Mouse (Mus musculus) kidney, embryonic 14.5 days (tissue): ENCODE measurements around the gene Ptpn3. TPM values are rescaled to one million over a fixed set of nuclear protein-coding genes. Genes with fewer than 3 reads are reported as not detected.

Experiments used
- ATAC-seq: fragments of 200-750 bp; cut with Nextera tagmentation; 2 replicates; pipeline ENCODE4 v1.8.0; 2017; ENCODE audit warnings: moderate number of reproducible peaks, mild to moderate bottlenecking, moderate TSS enrichment, moderate library complexity; ENCODE audit not compliant: low FRiP score, low TSS enrichment
- H3K27ac ChIP-seq: fragments of 300-500 bp; sonication (generic); 2 replicates; pipeline ENCODE4 v1.5.1; 2014; ENCODE audit warnings: low read depth, mild to moderate bottlenecking, low read length, moderate library complexity, mixed read lengths
- H3K27me3 ChIP-seq: fragments of 300-500 bp; sonication (generic); 2 replicates; pipeline ENCODE4 v1.6.1; 2014; ENCODE audit warnings: mild to moderate bottlenecking, low read length; ENCODE audit not compliant: control insufficient read depth, insufficient read depth
- H3K36me3 ChIP-seq: fragments of 300-500 bp; sonication (generic); 2 replicates; pipeline ENCODE4 v1.6.1; 2014; ENCODE audit warnings: low read length, mixed read lengths; ENCODE audit not compliant: control insufficient read depth, insufficient read depth
- H3K4me1 ChIP-seq: fragments of 300-500 bp; sonication (generic); 2 replicates; pipeline ENCODE4 v1.6.1; 2014; ENCODE audit warnings: low read length, mixed read lengths; ENCODE audit not compliant: control insufficient read depth, insufficient read depth
- H3K4me2 ChIP-seq: fragments of 300-500 bp; sonication (generic); replicated peaks from 2 replicates; pipeline ENCODE4 v1.6.1; 2014; ENCODE audit warnings: low read depth, mild to moderate bottlenecking, low read length
- H3K4me3 ChIP-seq: fragments of 300-500 bp; sonication (generic); 2 replicates; pipeline ENCODE4 v1.5.1; 2014; ENCODE audit warnings: mild to moderate bottlenecking, low read length
- H3K9ac ChIP-seq: fragments of 300-500 bp; sonication (generic); 2 replicates; pipeline ENCODE4 v1.6.1; 2014; ENCODE audit warnings: low read depth, mild to moderate bottlenecking, low read length, moderate library complexity
- H3K9me3 ChIP-seq: fragments of 300-500 bp; sonication (generic); 2 replicates; pipeline ENCODE4 v1.6.1; 2016; ENCODE audit warnings: low read length; ENCODE audit not compliant: control insufficient read depth
- WGBS: fragments of 180-500 bp; shearing (Covaris S2); extraction: QIAGEN DNeasy Blood & Tissue Kit; methylation state at CpG from one replicate; pipeline ENCODE4 v1.1.7; 2014; 5-methylcytosine and 5-hydroxymethylcytosine counted together
- polyA plus RNA-seq: library from polyadenylated mRNA; unstranded; fragments of >200 nt; fragmentation: Nextera tagmentation; extraction: Ambion mirVana; gene quantifications from 2 replicates; pipeline ENCODE4 v1.2.1, GENCODE M21; 2014

The Ptpn3 gene
- polyA plus RNA-seq, 1 experiment from 2014 or later: 17.0 TPM

GRCm38 (mm10) chr4:57231323-57231722, 70.3 kb downstream of the Ptpn3 start:
- H3K9me3 ChIP-seq: no peaks in the 10 kb centered on the region
- 81% methylated on average over 9 of the region's 9 CpGs for WGBS
- no peaks in the 10 kb centered on the region for H3K4me1 ChIP-seq
- no peak overlapping the region for H3K27ac ChIP-seq
- H3K9ac ChIP-seq: no peak overlapping the region
- H3K36me3 ChIP-seq: peaks cover 4% of the 10 kb centered on the region; the same call in 1 of the 2 replicates
- no peak for ATAC-seq
- no peak overlapping the region for H3K4me2 ChIP-seq
- no peak overlapping the region for H3K4me3 ChIP-seq
- no peaks in the 10 kb centered on the region for H3K27me3 ChIP-seq

DNA sequence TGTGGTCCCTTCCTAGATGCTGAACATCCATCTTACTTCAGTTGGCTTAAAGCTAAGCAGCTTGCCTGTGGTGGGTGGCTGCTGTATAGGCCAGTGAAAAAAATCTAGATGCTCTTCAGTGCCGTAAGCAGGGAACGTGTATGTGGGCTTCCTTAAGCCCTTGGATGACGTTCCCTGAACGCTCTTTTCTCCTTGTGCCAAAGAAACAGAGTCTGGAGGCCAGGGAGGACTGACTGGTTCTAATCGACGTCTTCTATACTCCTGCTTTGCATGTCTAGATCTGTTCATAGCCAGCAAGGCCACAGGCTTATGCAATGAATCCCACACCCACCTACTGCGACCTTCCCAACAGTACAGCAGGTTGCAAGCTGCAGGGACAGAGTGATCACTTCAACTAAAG, 71.3 kb downstream of the Ptpn3 start:
- 88% methylated on average over 7 of the region's 7 CpGs for WGBS
- no peak overlapping the region for H3K27ac ChIP-seq
- H3K9me3 ChIP-seq: no peaks in the 10 kb centered on the region
- H3K9ac ChIP-seq: no peak overlapping the region
- H3K4me3 ChIP-seq: no peak overlapping the region
- no peak for ATAC-seq
- H3K4me1 ChIP-seq: no peaks in the 10 kb centered on the region
- peaks cover 4% of the 10 kb centered on the region; the same call in 1 of the 2 replicates for H3K36me3 ChIP-seq
- H3K4me2 ChIP-seq: no peak overlapping the region
- no peaks in the 10 kb centered on the region for H3K27me3 ChIP-seq

DNA sequence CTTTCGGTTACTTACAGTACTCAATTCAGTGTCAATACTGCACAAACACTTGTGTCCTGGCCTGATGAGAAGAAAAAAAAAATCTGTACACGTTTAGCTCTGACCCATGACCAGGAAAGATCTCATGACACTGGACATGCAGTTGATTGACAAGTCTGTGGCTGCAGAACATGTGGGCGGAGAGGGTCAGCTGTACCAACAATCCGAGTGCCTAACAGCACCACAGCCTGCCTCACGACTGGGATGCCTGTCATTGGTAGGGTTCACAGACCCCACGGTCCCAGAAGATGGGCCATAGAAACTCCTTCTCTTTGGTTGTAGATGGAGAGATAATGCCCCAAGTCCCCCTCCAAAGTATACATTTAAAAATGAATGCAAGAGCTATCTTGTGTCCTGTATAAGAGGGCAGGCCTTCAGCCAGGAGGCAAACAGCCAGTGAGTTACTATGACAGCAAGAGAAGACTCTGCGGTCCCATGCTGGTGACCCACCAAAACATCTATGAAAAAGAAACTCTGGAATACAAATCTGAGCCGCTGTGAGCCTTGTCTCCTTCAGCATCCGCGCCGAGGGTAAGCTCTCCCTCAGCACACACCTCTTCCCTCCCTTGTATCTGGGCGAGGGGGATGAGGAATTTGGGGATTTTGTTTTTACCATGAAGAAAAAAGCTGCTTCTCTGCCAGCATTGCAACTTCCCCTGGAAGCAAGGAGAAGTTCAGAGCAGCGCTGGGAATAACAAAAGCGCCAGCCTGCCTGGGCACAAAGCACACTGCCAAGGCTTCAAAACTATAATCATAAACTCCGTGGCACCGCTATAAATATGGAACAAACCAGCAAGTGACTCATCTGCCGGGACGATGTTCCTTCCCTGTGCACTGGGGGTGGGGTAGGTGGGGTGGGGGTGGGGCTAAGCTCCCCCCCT, 72.8 kb downstream of the Ptpn3 start:
- ATAC-seq: no peak

GRCm38 (mm10) chr4:57224776-57225175, 76.9 kb downstream of the Ptpn3 start:
- no peaks in the 10 kb centered on the region for H3K4me1 ChIP-seq
- no peak overlapping the region for H3K4me3 ChIP-seq
- no peak overlapping the region for H3K9ac ChIP-seq
- 95% methylated on average over 2 of the region's 2 CpGs for WGBS
- no peaks in the 10 kb centered on the region for H3K27me3 ChIP-seq
- H3K36me3 ChIP-seq: peaks cover 7% of the 10 kb centered on the region; the same call in 1 of the 2 replicates
- no peak overlapping the region for H3K27ac ChIP-seq
- H3K4me2 ChIP-seq: no peak overlapping the region
- ATAC-seq: no peak
- H3K9me3 ChIP-seq: no peaks in the 10 kb centered on the region

More for the DNA sequence above, 72.8 kb downstream of the Ptpn3 start:
- no peak overlapping the region for H3K9ac ChIP-seq
- H3K27me3 ChIP-seq: no peaks in the 10 kb centered on the region
- H3K4me2 ChIP-seq: no peak overlapping the region
- 76% methylated on average over 18 of the region's 18 CpGs for WGBS
- no peaks in the 10 kb centered on the region for H3K4me1 ChIP-seq
- no peak overlapping the region for H3K27ac ChIP-seq
- no peak overlapping the region for H3K4me3 ChIP-seq
- peaks cover 7% of the 10 kb centered on the region; the same call in 1 of the 2 replicates for H3K36me3 ChIP-seq
- no peaks in the 10 kb centered on the region for H3K9me3 ChIP-seq

GRCm38 (mm10) chr4:57217746-57218145, 83.9 kb downstream of the Ptpn3 start:
- Histone ChIP-seq H3K4me3 (no peak overlapping the region), H3K9me3 (no peaks in the 10 kb centered on the region), H3K4me2 (no peak overlapping the region), H3K4me1 (no peaks in the 10 kb centered on the region), H3K9ac (no peak overlapping the region), H3K27me3 (no peaks in the 10 kb centered on the region), H3K27ac (no peak overlapping the region), H3K36me3 (peaks cover 7% of the 10 kb centered on the region; the same call in 1 of the 2 replicates)
- 87% methylated on average over 9 of the region's 9 CpGs for WGBS
- no peak for ATAC-seq

DNA sequence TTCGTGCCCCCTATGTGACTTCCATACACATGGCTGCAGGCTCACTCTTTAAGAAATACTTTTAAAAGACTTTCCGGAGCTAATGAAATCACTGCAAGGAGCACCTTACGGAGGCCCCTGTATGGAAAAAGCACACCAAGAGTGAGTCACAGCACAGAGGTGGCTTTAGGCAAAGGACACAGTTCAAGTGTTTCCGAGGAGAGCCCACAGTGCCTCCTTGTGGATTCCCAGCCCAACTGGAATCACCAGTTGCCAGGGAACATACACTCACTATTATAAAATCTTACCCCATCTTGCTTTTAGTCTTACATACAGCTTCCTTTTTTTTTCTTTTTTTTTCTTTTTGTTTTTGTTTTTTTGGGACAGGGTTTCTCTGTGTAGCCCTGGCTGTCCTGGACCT, 85.1 kb downstream of the Ptpn3 start:
- H3K9me3 ChIP-seq: no peaks in the 10 kb centered on the region
- H3K4me2 ChIP-seq: no peak overlapping the region
- no peaks in the 10 kb centered on the region for H3K27me3 ChIP-seq
- no peak for ATAC-seq
- WGBS: 93% methylated on average over 4 of the region's 4 CpGs
- no peaks in the 10 kb centered on the region for H3K4me1 ChIP-seq
- H3K27ac ChIP-seq: no peak overlapping the region
- no peak overlapping the region for H3K9ac ChIP-seq
- H3K36me3 ChIP-seq: peaks cover 7% of the 10 kb centered on the region; the same call in 1 of the 2 replicates
- H3K4me3 ChIP-seq: no peak overlapping the region

DNA sequence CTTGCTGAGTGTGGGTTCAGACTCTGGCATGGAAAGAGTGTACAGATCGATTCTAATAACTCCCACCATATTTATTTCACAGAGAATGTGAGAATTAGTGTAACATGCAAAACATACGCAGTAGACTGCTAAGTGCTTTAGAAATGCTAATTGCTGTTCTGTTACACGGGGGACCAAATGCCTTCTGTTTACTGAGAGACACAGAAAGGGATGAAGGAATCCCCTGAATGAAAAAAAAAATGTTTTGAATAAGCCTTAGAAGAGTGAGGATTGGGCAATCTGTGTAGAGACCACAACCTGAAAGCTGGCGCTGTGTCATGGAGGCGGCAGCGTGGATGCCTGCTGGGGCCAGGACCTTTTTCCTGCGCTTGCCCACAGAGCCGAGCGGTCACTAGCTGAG, 86.8 kb downstream of the Ptpn3 start:
- Histone ChIP-seq H3K27ac (no peak overlapping the region), H3K9me3 (no peaks in the 10 kb centered on the region), H3K4me3 (no peak overlapping the region), H3K27me3 (no peaks in the 10 kb centered on the region), H3K9ac (no peak overlapping the region), H3K36me3 (peaks cover 7% of the 10 kb centered on the region; the same call in 1 of the 2 replicates), H3K4me2 (no peak overlapping the region), H3K4me1 (no peaks in the 10 kb centered on the region)
- no peak for ATAC-seq
- WGBS: 89% methylated on average over 9 of the region's 9 CpGs

GRCm38 (mm10) chr4:57214114-57214513, 87.5 kb downstream of the Ptpn3 start:
- H3K36me3 ChIP-seq: peaks cover 3% of the 10 kb centered on the region; the same call in 1 of the 2 replicates
- no peak overlapping the region for H3K4me2 ChIP-seq
- H3K4me3 ChIP-seq: no peak overlapping the region
- H3K9me3 ChIP-seq: no peaks in the 10 kb centered on the region
- ATAC-seq: no peak
- no peaks in the 10 kb centered on the region for H3K4me1 ChIP-seq
- H3K9ac ChIP-seq: no peak overlapping the region
- no peak overlapping the region for H3K27ac ChIP-seq
- 60% methylated on average over 3 of the region's 3 CpGs for WGBS
- no peaks in the 10 kb centered on the region for H3K27me3 ChIP-seq

DNA sequence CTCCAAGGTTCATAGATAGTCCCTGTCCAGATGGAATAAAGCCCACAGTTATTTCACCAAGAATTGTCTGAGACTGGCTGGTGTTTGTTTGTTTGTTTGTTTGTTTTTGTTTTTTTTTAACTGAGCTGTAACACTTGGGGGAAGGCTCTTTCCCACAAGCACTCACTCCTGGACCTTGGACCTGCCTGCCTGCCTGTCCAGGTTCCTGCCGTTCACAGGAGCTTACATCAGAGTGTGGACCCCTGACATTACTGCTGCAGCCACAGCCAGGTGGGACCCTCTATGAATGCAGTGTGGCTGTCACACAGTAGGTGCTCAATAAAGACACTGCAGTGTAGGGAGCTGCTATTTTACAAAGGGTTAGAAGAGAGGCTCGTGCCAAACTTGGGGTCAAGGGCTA, 89.9 kb downstream of the Ptpn3 start:
- Histone ChIP-seq H3K9ac (no peak overlapping the region), H3K27ac (no peak overlapping the region), H3K36me3 (no peaks in the 10 kb centered on the region), H3K27me3 (no peaks in the 10 kb centered on the region), H3K4me1 (no peaks in the 10 kb centered on the region), H3K4me3 (no peak overlapping the region), H3K4me2 (no peak overlapping the region), H3K9me3 (no peaks in the 10 kb centered on the region)
- WGBS: 69% methylated on average over 2 of the region's 2 CpGs
- no peak for ATAC-seq
